18 mouse cellular contexts compared by ENCODE assay signal in genomic region chr1:133936169-133936568, GRCm38 (mm10). TPM values are rescaled to one million over a fixed set of nuclear protein-coding genes. Genes with fewer than 3 reads are reported as not detected.
DNase-seq lines count a peak whose midpoint lies in the region; ATAC-seq and TF ChIP-seq lines count a peak whose summit lies in the region.
"Had no signal": no experiment of that assay in that cellular context is flagged by ENCODE, and none has a peak within 500 bp of the region (broad histone marks: within the 10 kb centered on the region; RNA-seq: fewer than 3 reads in every experiment).

No protein-coding gene starts in this region.

- H3K9ac ChIP-seq in intestine, postnatal 0 days (ENCODE audit: low read depth, low read length) = no peak overlapping the region
- H3K9ac ChIP-seq in intestine, embryonic 15.5 days = no peak overlapping the region
- H3K9ac ChIP-seq in lung, embryonic 14.5 days = no peak overlapping the region
- no peak overlapping the region for H3K9ac ChIP-seq in stomach, postnatal 0 days (ENCODE audit: low read length)
- H3K9ac ChIP-seq: liver, embryonic 13.5 days; midbrain, embryonic 15.5 days had no signal

- no peaks in the 10 kb centered on the region for H3K4me1 ChIP-seq in intestine, postnatal 0 days (replicated peaks; ENCODE audit: control insufficient read depth, insufficient read depth, low read length)
- H3K4me1 ChIP-seq in intestine, embryonic 15.5 days (replicated peaks) = peaks cover 15% of the 10 kb centered on the region; the same call in 1 of the 2 replicates
- H3K4me1 ChIP-seq in lung, embryonic 14.5 days (ENCODE audit: insufficient read depth) = peaks cover 6% of the 10 kb centered on the region; the same call in 1 of the 2 replicates
- H3K4me1 ChIP-seq in G1E (ENCODE audit: insufficient read depth, low read depth, low read length) = peaks cover 33% of the 10 kb centered on the region
- no peaks in the 10 kb centered on the region; the same call in 1 of the 2 replicates for H3K4me1 ChIP-seq in stomach, postnatal 0 days (replicated peaks; ENCODE audit: control insufficient read depth, insufficient read depth)
- H3K4me1 ChIP-seq: midbrain, embryonic 15.5 days had no signal

- 95% methylated on average over 3 of the region's 3 CpGs for WGBS in intestine, postnatal 0 days
- WGBS in intestine, embryonic 15.5 days = 97% methylated on average over 3 of the region's 3 CpGs
- WGBS in lung, embryonic 14.5 days = 80% methylated on average over 3 of the region's 3 CpGs
- 89% methylated on average over 3 of the region's 3 CpGs for WGBS in stomach, postnatal 0 days

- no peaks in the 10 kb centered on the region; the same call in 1 of the 2 replicates for H3K27me3 ChIP-seq in intestine, postnatal 0 days (replicated peaks; ENCODE audit: control insufficient read depth, insufficient read depth, low read length)
- no peaks in the 10 kb centered on the region for H3K27me3 ChIP-seq in intestine, embryonic 15.5 days (replicated peaks)
- H3K27me3 ChIP-seq in lung, embryonic 14.5 days (ENCODE audit: insufficient read depth, low read length) = no peaks in the 10 kb centered on the region
- peaks cover 26% of the 10 kb centered on the region for H3K27me3 ChIP-seq in G1E (ENCODE audit: insufficient read depth, low read length)
- H3K27me3 ChIP-seq in stomach, postnatal 0 days (ENCODE audit: control insufficient read depth, insufficient read depth, low read length) = no peaks in the 10 kb centered on the region
- H3K27me3 ChIP-seq: midbrain, embryonic 15.5 days had no signal

- TF ChIP-seq CTCF in intestine, postnatal 0 days (IDR thresholded peaks at IDR 0.05; ENCODE audit: low read depth) = peak; percentile 48
- TF ChIP-seq CTCF in lung, embryonic 14.5 days (IDR thresholded peaks at IDR 0.05; ENCODE audit: low read depth) = peak; percentile 55
- peak; percentile 38; the same call in 1 of the 2 replicates for TF ChIP-seq CTCF in G1E (IDR thresholded peaks at IDR 0.05; ENCODE audit: low read depth, low read length)
- TF ChIP-seq CTCF in stomach, postnatal 0 days (IDR thresholded peaks at IDR 0.05; ENCODE audit: low read depth) = peak; percentile 48

- H3K36me3 ChIP-seq in intestine, postnatal 0 days (ENCODE audit: control insufficient read depth, insufficient read depth) = no peaks in the 10 kb centered on the region
- H3K36me3 ChIP-seq in intestine, embryonic 15.5 days = no peaks in the 10 kb centered on the region
- H3K36me3 ChIP-seq in lung, embryonic 14.5 days (ENCODE audit: insufficient read depth) = no peaks in the 10 kb centered on the region
- no peaks in the 10 kb centered on the region for H3K36me3 ChIP-seq in G1E (replicated peaks)
- no peaks in the 10 kb centered on the region for H3K36me3 ChIP-seq in stomach, postnatal 0 days (ENCODE audit: control insufficient read depth, insufficient read depth, low read length)
- H3K36me3 ChIP-seq: heart, embryonic 10.5 days; liver, embryonic 13.5 days; midbrain, embryonic 15.5 days had no signal

- no peak overlapping the region for H3K4me2 ChIP-seq in intestine, postnatal 0 days (replicated peaks; ENCODE audit: low read depth)
- no peak overlapping the region for H3K4me2 ChIP-seq in intestine, embryonic 15.5 days (replicated peaks)
- H3K4me2 ChIP-seq in lung, embryonic 14.5 days = no peak overlapping the region
- H3K4me2 ChIP-seq in stomach, postnatal 0 days (replicated peaks; ENCODE audit: low read depth) = no peak overlapping the region
- H3K4me2 ChIP-seq: liver, embryonic 13.5 days; midbrain, embryonic 15.5 days had no signal

- H3K27ac ChIP-seq in intestine, postnatal 0 days (ENCODE audit: low read depth, low read length) = no peak overlapping the region
- H3K27ac ChIP-seq in intestine, embryonic 15.5 days = no peak overlapping the region
- no peak overlapping the region for H3K27ac ChIP-seq in lung, embryonic 14.5 days (ENCODE audit: low read depth)
- H3K27ac ChIP-seq in stomach, postnatal 0 days (replicated peaks) = no peak overlapping the region
- H3K27ac ChIP-seq: heart, embryonic 10.5 days; liver, embryonic 13.5 days; midbrain, embryonic 15.5 days had no signal

- no peak for DNase-seq in lung, embryonic 14.5 days
- DNase-seq in lung, postnatal 36 days = no peak
- DNase-seq in G1E (ENCODE audit: low spot score) (no peak), MN1 (ENCODE audit: low spot score) (no peak)
- DNase-seq in stomach, postnatal 0 days (ENCODE audit: low spot score) = no peak
- DNase-seq: adrenal gland, postnatal 36 days; cerebellum, adult 2 months; kidney, postnatal 10 days; liver, embryonic 13.5 days; lung, postnatal 10 days; right cerebral cortex, postnatal 4 days; thymus, postnatal 36 days had no signal

- no peak overlapping the region for H3K4me3 ChIP-seq in intestine, postnatal 0 days (ENCODE audit: low read depth, low read length)
- H3K4me3 ChIP-seq in intestine, embryonic 15.5 days (replicated peaks) = no peak overlapping the region
- H3K4me3 ChIP-seq in lung, embryonic 14.5 days (ENCODE audit: low read depth, low read length) = no peak overlapping the region
- no peak overlapping the region for H3K4me3 ChIP-seq in G1E (ENCODE audit: low read depth, low read length)
- no peak overlapping the region for H3K4me3 ChIP-seq in stomach, postnatal 0 days (ENCODE audit: low read depth, low read length)
- H3K4me3 ChIP-seq: heart, embryonic 10.5 days; liver, embryonic 13.5 days; midbrain, embryonic 15.5 days had no signal

- H3K9me3 ChIP-seq in intestine, postnatal 0 days (ENCODE audit: control insufficient read depth) = no peaks in the 10 kb centered on the region
- H3K9me3 ChIP-seq in intestine, embryonic 15.5 days = no peaks in the 10 kb centered on the region
- no peaks in the 10 kb centered on the region for H3K9me3 ChIP-seq in lung, embryonic 14.5 days (ENCODE audit: low read depth, low read length)
- peaks cover 6% of the 10 kb centered on the region for H3K9me3 ChIP-seq in G1E (replicated peaks)
- no peaks in the 10 kb centered on the region for H3K9me3 ChIP-seq in stomach, postnatal 0 days (ENCODE audit: control insufficient read depth, low read length)
- H3K9me3 ChIP-seq: heart, embryonic 10.5 days; liver, embryonic 13.5 days; midbrain, embryonic 15.5 days had no signal

- ATAC-seq in intestine, postnatal 0 days = no peak
- no peak for ATAC-seq in intestine, embryonic 15.5 days
- no peak for ATAC-seq in lung, embryonic 14.5 days (ENCODE audit: insufficient read depth)
- no peak for ATAC-seq in G1E (ENCODE audit: extremely low read depth, insufficient number of reproducible peaks, low FRiP score, poor library complexity, severe bottlenecking)
- no peak for ATAC-seq in stomach, postnatal 0 days (ENCODE audit: low FRiP score, low TSS enrichment)
- ATAC-seq: midbrain, embryonic 15.5 days had no signal

- no peak for TF ChIP-seq EP300 in stomach, postnatal 0 days (optimal IDR thresholded peaks at IDR 0.05)

RNA-seq across cellular contexts. Expression of gene Prelp, which starts 15.0 kb away (rescaled TPM):
- 3.3 and 4.1 TPM in 2 replicates for polyA plus RNA-seq in intestine, postnatal 0 days (2015; fragmentation: Nextera tagmentation; extraction: Ambion mirVana)
- polyA plus RNA-seq in intestine, embryonic 15.5 days (2015; fragmentation: Nextera tagmentation; extraction: Ambion mirVana) = 2.3 and 2.8 TPM in 2 replicates
- 17.2 and 17.6 TPM in 2 replicates for polyA plus RNA-seq in lung, embryonic 14.5 days (2014; fragmentation: Nextera tagmentation; extraction: Ambion mirVana)
- total RNA-seq in G1E (2014; fragmentation: Nextera tagmentation) = not detected in 2 replicates
- total RNA-seq in G1E (2017) = 0.06 and 0.11 TPM in 2 replicates
- polyA plus RNA-seq in G1E (2012) = 0.04 and 0.10 TPM in 2 replicates
- 4.7 and 5.3 TPM in 2 replicates for polyA plus RNA-seq in stomach, postnatal 0 days (2015; fragmentation: Nextera tagmentation; extraction: Ambion mirVana)
- total RNA-seq: CH12.LX; neutrophil, adult 5-6 weeks had no signal

RNA-seq across cellular contexts. Expression of gene Optc, which starts 28.4 kb away (rescaled TPM):
- 0.82 and 0.94 TPM in 2 replicates for polyA plus RNA-seq in intestine, postnatal 0 days (2015; fragmentation: Nextera tagmentation; extraction: Ambion mirVana)
- polyA plus RNA-seq in intestine, embryonic 15.5 days (2015; fragmentation: Nextera tagmentation; extraction: Ambion mirVana) = 1.2 TPM in 2 replicates
- 0.62 and 1.0 TPM in 2 replicates for polyA plus RNA-seq in lung, embryonic 14.5 days (2014; fragmentation: Nextera tagmentation; extraction: Ambion mirVana)
- total RNA-seq in G1E (2014; fragmentation: Nextera tagmentation) = not detected in 2 replicates
- 0.12 TPM in 1 of 2 replicates, not detected in the other for total RNA-seq in G1E (2017)
- polyA plus RNA-seq in G1E (2012) = not detected in 2 replicates
- polyA plus RNA-seq in stomach, postnatal 0 days (2015; fragmentation: Nextera tagmentation; extraction: Ambion mirVana) = 1.3 and 1.6 TPM in 2 replicates
- total RNA-seq: CH12.LX; neutrophil, adult 5-6 weeks had no signal
